Mouse (Mus musculus) forebrain, embryonic 13.5 days (tissue): ENCODE measurements at regions not wholly inside any gene's neighbourhood (a gene's known extent, or its start where the extent isn't known, plus 50 kb on each side); places are given as distances from the start of the nearest gene placed in this dataset.

ENCODE experiments used
- ATAC-seq: fragments of 200-750 bp; cut with Nextera tagmentation; 2 replicates; pipeline ENCODE4 v1.8.0; 2017
- H3K27ac ChIP-seq: fragments of 300-500 bp; sonication (generic); 2 replicates; pipeline ENCODE4 v1.5.1; 2015; ENCODE audit warnings: inconsistent platforms, mild to moderate bottlenecking, moderate library complexity
- H3K27me3 ChIP-seq: fragments of 300-500 bp; sonication (generic); 2 replicates; pipeline ENCODE4 v1.6.1; 2015; ENCODE audit warnings: mild to moderate bottlenecking, inconsistent platforms
- H3K36me3 ChIP-seq: fragments of 300-500 bp; sonication (generic); 2 replicates; pipeline ENCODE4 v1.6.1; 2015; ENCODE audit warnings: mild to moderate bottlenecking, inconsistent platforms; ENCODE audit not compliant: poor library complexity, severe bottlenecking
- H3K4me1 ChIP-seq: fragments of 300-500 bp; sonication (generic); 2 replicates; pipeline ENCODE4 v1.6.1; 2015; ENCODE audit warnings: inconsistent platforms
- H3K4me2 ChIP-seq: fragments of 300-500 bp; sonication (generic); 2 replicates; pipeline ENCODE4 v1.6.1; 2015; ENCODE audit warnings: inconsistent platforms, mild to moderate bottlenecking, moderate library complexity
- H3K4me3 ChIP-seq: fragments of 300-500 bp; sonication (generic); 2 replicates; pipeline ENCODE4 v1.5.1; 2015; ENCODE audit warnings: mild to moderate bottlenecking, inconsistent platforms
- H3K9ac ChIP-seq: fragments of 300-500 bp; sonication (generic); 2 replicates; pipeline ENCODE4 v1.6.1; 2015; ENCODE audit warnings: mild to moderate bottlenecking, inconsistent platforms
- H3K9me3 ChIP-seq: fragments of 300-500 bp; sonication (generic); replicated peaks from 2 replicates; pipeline ENCODE4 v1.6.1; 2016; ENCODE audit warnings: inconsistent platforms
- WGBS: fragments of 180-500 bp; shearing (Covaris S2); methylation state at CpG from one replicate; pipeline ENCODE4 v1.1.7; 2015; 5-methylcytosine and 5-hydroxymethylcytosine counted together

DNA sequence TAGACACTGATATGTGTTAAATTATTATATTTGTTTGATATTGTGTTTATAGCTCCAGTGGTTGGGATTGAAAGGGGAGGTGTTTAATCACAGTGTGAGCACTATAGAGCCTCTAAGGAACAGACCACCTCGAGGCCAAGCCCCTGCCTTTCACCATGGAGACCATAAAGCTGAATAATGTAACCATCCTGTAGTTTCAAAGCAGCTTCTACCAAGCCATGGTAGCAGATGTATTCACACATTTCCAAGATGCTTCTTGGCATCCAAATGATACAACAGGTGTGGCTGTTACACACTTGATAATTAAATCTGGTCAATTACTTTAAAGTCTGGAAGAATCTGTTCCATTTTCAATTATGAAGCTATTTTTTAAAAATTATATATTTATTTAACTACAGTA is 341.7 kb upstream of the Klf6 start:
- H3K27ac ChIP-seq = no peak overlapping the region

DNA sequence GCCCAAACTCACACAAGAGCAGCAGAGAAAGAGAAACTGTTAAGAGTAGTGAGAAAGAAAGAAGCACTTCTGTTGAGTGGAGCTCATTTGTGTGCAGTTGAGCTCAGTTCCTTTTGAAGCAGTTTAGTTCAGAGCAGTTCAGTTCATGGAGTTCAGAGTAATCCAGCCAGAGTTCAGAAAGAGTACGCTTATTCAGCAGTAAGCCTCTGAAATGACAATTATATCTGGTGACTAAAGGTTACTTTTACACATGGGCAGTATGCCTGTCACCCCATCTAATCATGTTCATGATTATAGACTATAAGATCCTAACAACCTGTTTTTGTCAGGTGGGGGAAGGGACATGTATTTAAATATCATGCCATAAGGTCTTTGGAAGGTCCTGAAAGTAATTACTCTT is 333.9 kb upstream of the Klf6 start:
- Histone ChIP-seq H3K4me3 (no peak overlapping the region), H3K4me1 (no peaks in the 10 kb centered on the region)
- WGBS = 85% methylated on average over 1 of the region's 1 CpGs

More for the DNA sequence above, 341.7 kb upstream of the Klf6 start:
- Histone ChIP-seq H3K9ac (no peak overlapping the region), H3K36me3 (no peaks in the 10 kb centered on the region), H3K9me3 (no peaks in the 10 kb centered on the region), H3K4me2 (no peak overlapping the region), H3K4me1 (no peaks in the 10 kb centered on the region), H3K4me3 (no peak overlapping the region), H3K27me3 (no peaks in the 10 kb centered on the region)
- peak; percentile 50; the same call in 1 of the 2 replicates for ATAC-seq
- 49% methylated on average over 1 of the region's 1 CpGs for WGBS

DNA sequence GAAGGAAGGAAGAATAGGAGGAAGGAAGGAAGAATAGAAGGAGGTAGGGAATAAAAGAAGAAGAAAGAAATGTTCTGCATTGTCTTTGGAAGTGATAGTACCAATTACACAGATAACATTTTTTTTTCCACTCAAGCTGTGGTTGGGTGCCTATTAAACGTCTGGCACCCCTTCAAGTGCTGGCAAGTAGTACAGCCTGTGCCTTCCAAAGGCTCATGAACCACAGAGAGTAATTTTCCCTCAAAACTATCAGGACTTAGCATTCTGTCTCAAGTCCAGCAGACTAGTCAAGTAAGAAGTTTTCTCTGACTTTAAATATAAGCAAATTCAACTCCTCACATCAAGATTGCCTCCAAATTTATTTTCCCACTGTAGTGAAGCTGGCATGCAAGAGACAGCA is 321.0 kb upstream of the Klf6 start:
- Histone ChIP-seq H3K4me3 (no peak overlapping the region), H3K27ac (no peak overlapping the region), H3K27me3 (no peaks in the 10 kb centered on the region), H3K9ac (no peak overlapping the region), H3K9me3 (no peaks in the 10 kb centered on the region), H3K4me2 (no peak overlapping the region), H3K4me1 (no peaks in the 10 kb centered on the region), H3K36me3 (no peaks in the 10 kb centered on the region)
- WGBS = 58% methylated on average over 1 of the region's 1 CpGs
- ATAC-seq = no peak

More for the DNA sequence above, 333.9 kb upstream of the Klf6 start:
- no peaks in the 10 kb centered on the region for H3K36me3 ChIP-seq
- no peak overlapping the region for H3K27ac ChIP-seq
- no peaks in the 10 kb centered on the region for H3K27me3 ChIP-seq
- H3K4me2 ChIP-seq = no peak overlapping the region
- H3K9ac ChIP-seq = no peak overlapping the region
- no peaks in the 10 kb centered on the region for H3K9me3 ChIP-seq
- ATAC-seq = no peak

DNA sequence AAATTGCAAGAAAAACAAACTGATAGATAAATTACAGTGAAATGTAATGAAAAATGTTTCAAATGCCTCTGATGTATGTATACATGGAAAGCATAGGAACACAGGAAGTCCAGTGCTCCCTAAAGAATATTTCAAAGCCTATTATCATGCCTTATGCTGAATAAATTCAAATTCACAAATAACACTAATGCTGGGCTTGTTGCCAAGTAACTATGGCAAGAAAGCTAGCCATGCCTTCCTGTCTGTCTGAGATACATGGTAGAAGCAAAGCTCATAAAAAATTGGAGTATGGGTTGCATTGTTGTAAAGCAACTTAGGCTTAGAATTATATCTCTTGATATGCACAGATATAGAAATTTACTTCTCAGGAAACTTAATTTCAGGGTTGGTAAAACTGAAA is 315.8 kb upstream of the Klf6 start:
- H3K4me3 ChIP-seq = no peak overlapping the region
- no peaks in the 10 kb centered on the region for H3K9me3 ChIP-seq
- H3K27me3 ChIP-seq = no peaks in the 10 kb centered on the region
- H3K36me3 ChIP-seq = no peaks in the 10 kb centered on the region
- no peak overlapping the region for H3K4me2 ChIP-seq
- ATAC-seq = no peak
- H3K4me1 ChIP-seq = no peaks in the 10 kb centered on the region
- no peak overlapping the region for H3K9ac ChIP-seq
- H3K27ac ChIP-seq = no peak overlapping the region

DNA sequence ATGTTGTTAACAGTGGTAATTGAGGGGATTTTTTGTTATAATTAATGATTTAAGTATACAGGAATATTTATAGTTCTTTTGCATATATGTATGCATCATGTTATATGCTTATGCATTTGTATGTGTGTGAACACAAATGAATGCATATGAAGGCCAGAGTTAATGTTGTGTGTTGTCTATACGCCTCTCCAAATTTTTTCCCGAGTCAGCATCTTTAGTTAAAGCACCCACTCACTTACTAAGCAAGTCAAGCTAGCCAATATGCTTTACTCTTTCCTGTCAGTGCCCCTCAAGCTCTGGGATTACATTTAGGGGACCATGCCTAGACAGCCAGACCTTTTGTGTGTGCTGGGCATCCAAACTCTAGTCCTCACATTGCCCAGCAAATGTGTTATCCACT is 315.3 kb upstream of the Klf6 start:
- Histone ChIP-seq H3K9ac (no peak overlapping the region), H3K4me3 (no peak overlapping the region), H3K9me3 (no peaks in the 10 kb centered on the region), H3K27me3 (no peaks in the 10 kb centered on the region), H3K4me2 (no peak overlapping the region), H3K27ac (no peak overlapping the region), H3K4me1 (no peaks in the 10 kb centered on the region), H3K36me3 (no peaks in the 10 kb centered on the region)
- WGBS = 85% methylated on average over 2 of the region's 2 CpGs
- no peak for ATAC-seq

DNA sequence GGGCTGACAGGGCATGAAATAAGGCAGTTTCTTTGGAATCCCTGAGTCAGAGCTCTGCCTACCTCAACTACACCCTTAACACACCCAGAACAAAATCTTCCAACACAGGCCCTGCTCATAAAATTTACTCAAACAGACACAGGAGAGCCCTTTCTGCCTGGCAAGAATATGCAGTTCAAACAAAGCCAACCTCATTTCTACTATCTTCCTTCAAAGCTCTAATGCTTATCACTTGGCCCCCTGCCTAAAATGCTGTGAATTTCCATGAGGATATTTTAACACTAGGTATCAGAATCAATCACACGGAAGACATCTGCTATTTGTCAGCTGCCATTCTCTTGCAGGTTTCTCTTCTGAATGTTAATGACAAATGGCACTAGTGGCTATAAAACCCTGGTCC is 314.3 kb upstream of the Klf6 start:
- Histone ChIP-seq H3K27ac (no peak overlapping the region), H3K4me1 (no peaks in the 10 kb centered on the region), H3K27me3 (no peaks in the 10 kb centered on the region), H3K9me3 (no peaks in the 10 kb centered on the region), H3K9ac (no peak overlapping the region), H3K4me2 (no peak overlapping the region), H3K4me3 (no peak overlapping the region), H3K36me3 (no peaks in the 10 kb centered on the region)
- ATAC-seq = no peak
- WGBS = 70% methylated on average over 1 of the region's 1 CpGs

DNA sequence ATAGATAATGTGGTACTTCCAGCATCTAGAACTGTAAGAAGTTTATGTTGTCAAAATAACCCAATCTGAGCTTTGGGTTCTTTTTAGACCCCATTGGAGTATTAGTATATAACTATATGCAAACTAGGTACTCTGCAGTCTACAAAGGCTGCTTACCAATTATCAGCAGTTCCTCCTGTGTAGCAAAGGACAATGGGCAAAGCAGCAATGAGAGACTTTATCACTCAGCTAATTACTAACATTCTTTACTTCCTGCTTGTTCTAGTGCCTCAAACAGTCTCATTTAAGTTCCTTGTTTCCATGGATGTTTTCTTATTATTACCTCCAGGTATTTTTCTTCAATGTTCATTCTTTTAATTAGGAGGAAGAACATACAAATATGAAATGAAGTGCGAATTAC is 312.5 kb upstream of the Klf6 start:
- no peak overlapping the region for H3K27ac ChIP-seq
- H3K4me3 ChIP-seq = no peak overlapping the region
- WGBS = 92% methylated on average over 1 of the region's 1 CpGs
- H3K9me3 ChIP-seq = no peaks in the 10 kb centered on the region
- no peak overlapping the region for H3K9ac ChIP-seq
- H3K27me3 ChIP-seq = no peaks in the 10 kb centered on the region
- no peak for ATAC-seq
- H3K4me1 ChIP-seq = no peaks in the 10 kb centered on the region
- H3K36me3 ChIP-seq = no peaks in the 10 kb centered on the region
- no peak overlapping the region for H3K4me2 ChIP-seq

DNA sequence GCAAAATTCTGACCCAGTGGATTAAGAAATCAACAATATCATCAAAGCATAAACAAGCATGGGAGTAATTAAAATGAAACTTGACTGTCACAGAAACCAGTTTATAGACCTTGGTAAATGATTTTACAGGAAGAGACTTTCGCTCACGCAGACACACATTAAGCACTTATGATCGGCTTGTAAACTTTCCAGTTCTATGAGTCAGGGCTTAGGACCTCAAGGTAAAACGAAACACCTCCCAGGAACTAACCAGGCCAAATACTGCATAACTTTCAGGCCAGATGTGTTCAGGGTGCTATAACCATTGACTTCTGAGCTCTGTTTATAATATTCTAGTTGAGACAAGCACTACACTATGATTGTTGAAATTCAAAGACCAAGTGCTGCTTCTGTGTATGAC is 312.1 kb upstream of the Klf6 start:
- 83% methylated on average over 4 of the region's 4 CpGs for WGBS
- no peak overlapping the region for H3K4me3 ChIP-seq
- no peaks in the 10 kb centered on the region for H3K27me3 ChIP-seq
- no peaks in the 10 kb centered on the region for H3K4me1 ChIP-seq
- no peak for ATAC-seq
- no peak overlapping the region for H3K9ac ChIP-seq
- H3K27ac ChIP-seq = no peak overlapping the region
- no peak overlapping the region for H3K4me2 ChIP-seq
- H3K9me3 ChIP-seq = no peaks in the 10 kb centered on the region
- H3K36me3 ChIP-seq = no peaks in the 10 kb centered on the region

DNA sequence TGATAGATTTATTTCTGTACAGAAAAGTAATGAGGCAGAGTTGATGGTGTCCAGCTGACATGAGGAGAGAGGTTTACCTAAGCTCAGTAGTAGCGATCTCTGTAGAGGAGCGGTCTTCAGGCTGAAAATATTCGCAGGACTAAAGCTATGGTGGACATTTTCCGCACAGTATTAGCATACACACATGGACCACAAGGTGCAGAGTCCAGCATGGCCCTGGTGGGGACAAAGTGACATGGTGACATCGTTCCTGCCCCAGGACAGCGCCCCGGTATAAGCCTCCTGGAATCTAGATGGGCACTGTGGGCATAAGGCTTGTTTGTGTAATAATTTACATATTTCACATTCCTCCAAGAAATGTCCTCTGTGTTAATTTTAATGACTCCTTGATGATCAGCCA is 311.5 kb upstream of the Klf6 start:
- Histone ChIP-seq H3K36me3 (no peaks in the 10 kb centered on the region), H3K9me3 (no peaks in the 10 kb centered on the region), H3K4me1 (no peaks in the 10 kb centered on the region), H3K9ac (no peak overlapping the region), H3K4me3 (no peak overlapping the region), H3K4me2 (no peak overlapping the region), H3K27me3 (no peaks in the 10 kb centered on the region), H3K27ac (no peak overlapping the region)
- 0 out of 2 replicates have a peak, but pooled peaks have one; percentile 16 for ATAC-seq
- WGBS = 96% methylated on average over 7 of the region's 7 CpGs

DNA sequence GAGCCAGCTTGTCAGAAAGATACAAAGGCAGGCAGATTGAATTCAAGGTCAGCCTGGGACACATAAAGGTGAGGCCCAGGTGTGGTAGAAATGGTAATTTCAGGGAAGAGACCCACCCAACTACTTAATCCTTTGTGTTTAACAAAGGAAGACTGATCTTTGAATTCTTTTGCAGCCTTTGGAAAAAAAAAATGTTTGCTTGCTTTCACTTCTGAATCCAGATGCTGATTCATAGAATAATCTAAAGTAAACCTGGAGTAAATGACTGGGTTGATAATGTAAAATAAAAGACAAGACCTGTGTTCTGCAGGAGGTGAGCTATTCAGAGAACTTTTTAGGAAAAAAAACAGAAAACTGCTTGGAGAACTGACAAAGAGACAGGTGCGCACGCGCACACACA is 310.9 kb upstream of the Klf6 start:
- H3K9me3 ChIP-seq = no peaks in the 10 kb centered on the region
- no peak for ATAC-seq
- H3K36me3 ChIP-seq = no peaks in the 10 kb centered on the region
- no peak overlapping the region for H3K27ac ChIP-seq
- no peak overlapping the region for H3K4me3 ChIP-seq
- no peak overlapping the region for H3K9ac ChIP-seq
- no peaks in the 10 kb centered on the region for H3K4me1 ChIP-seq
- H3K4me2 ChIP-seq = no peak overlapping the region
- WGBS = 98% methylated on average over 3 of the region's 3 CpGs
- H3K27me3 ChIP-seq = no peaks in the 10 kb centered on the region

DNA sequence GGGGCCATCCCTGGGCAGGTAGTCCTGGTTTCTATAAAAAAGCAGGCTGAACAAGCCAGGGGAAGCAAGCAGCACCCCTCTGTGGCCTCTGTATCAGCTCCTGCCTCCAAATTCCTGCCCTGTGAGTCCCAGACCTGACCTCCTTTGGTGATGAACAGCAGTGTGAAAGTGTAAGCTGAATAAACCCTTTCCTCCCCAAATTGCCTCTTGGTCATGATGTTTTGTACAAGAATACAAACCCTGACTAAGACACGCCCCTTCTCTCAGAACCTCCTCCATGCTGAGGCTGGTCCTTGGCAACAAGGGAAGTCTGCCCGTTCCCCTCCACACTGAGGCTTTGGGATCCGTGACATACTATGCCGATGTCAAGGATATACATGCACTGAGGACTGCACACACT is 310.2 kb upstream of the Klf6 start:
- Histone ChIP-seq H3K4me3 (no peak overlapping the region), H3K36me3 (no peaks in the 10 kb centered on the region), H3K9me3 (no peaks in the 10 kb centered on the region), H3K4me1 (no peaks in the 10 kb centered on the region), H3K27me3 (no peaks in the 10 kb centered on the region), H3K27ac (no peak overlapping the region), H3K4me2 (no peak overlapping the region), H3K9ac (no peak overlapping the region)
- ATAC-seq = no peak
- WGBS = 86% methylated on average over 4 of the region's 4 CpGs

DNA sequence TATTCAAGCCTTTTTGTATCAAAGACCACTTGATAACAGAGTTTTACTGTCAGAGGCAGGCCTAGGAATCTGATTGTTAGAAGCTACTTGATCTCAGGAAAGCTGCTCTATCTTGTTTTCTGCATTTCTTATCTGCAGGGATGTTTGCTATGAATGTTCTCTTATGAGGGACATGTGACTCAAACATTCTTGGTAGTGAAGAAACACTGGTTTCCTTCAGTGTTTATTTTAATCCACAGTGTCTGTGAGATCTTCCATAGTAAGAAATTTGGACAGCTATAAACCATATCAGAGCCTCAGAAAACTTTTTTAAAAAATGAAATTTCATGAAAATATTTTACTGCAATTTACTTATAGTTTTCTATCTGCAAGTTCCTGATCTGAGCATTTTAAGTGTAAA is 307.8 kb upstream of the Klf6 start:
- no peaks in the 10 kb centered on the region for H3K36me3 ChIP-seq
- no peak overlapping the region for H3K4me2 ChIP-seq
- no peaks in the 10 kb centered on the region for H3K4me1 ChIP-seq
- no peak overlapping the region for H3K9ac ChIP-seq
- no peak for ATAC-seq
- H3K9me3 ChIP-seq = no peaks in the 10 kb centered on the region
- no peaks in the 10 kb centered on the region for H3K27me3 ChIP-seq
- no peak overlapping the region for H3K27ac ChIP-seq
- H3K4me3 ChIP-seq = no peak overlapping the region

DNA sequence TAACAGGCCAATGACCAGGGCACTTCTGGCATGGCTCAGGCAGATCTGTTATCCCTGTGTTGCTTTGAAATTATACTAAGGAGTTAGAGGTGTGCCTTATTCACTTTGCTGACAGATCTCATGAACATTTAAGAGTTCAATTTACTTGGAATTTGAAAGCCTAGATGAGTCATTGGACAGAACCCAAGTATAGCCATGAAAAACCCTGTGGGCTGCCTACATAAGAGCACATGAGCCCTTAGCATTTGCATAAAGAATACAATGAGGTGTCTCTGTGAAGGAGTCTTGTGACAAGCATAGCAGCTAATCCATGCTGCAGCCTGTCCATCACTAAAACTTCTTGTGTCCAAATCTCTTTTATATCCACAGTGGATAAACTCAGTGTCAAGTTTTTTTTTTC is 303.2 kb upstream of the Klf6 start:
- Histone ChIP-seq H3K4me2 (no peak overlapping the region), H3K27me3 (no peaks in the 10 kb centered on the region), H3K9ac (no peak overlapping the region), H3K4me3 (no peak overlapping the region), H3K27ac (no peak overlapping the region), H3K4me1 (no peaks in the 10 kb centered on the region), H3K36me3 (no peaks in the 10 kb centered on the region), H3K9me3 (no peaks in the 10 kb centered on the region)
- no peak for ATAC-seq

DNA sequence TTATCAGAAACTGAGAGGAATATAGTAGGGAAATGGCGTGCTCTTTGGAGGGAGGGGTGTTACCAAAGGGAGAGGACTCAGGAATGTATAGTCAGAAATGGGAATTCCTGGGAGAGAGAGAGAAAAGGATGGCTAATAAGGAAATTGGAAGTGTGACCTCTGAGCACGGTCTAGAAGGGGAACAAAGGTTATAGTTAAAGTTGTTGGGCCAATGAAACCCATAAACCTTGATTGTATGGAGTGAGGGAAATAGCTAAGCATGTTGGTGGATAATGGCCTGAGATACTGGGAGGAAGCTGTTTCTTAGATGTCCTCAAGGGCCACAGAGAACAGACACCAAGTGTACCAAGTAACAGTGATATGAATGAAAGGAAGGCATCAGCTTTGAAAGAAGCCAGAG is 294.8 kb upstream of the Klf6 start:
- 89% methylated on average over 2 of the region's 2 CpGs for WGBS
- Histone ChIP-seq H3K4me1 (no peaks in the 10 kb centered on the region), H3K4me3 (no peak overlapping the region), H3K27ac (no peak overlapping the region), H3K9ac (no peak overlapping the region), H3K36me3 (no peaks in the 10 kb centered on the region), H3K27me3 (no peaks in the 10 kb centered on the region), H3K9me3 (no peaks in the 10 kb centered on the region), H3K4me2 (no peak overlapping the region)
- ATAC-seq = no peak
